Mouse (Mus musculus) adrenal gland, adult 8-10 months (tissue): ENCODE measurements around the gene Atad3a. TPM values are rescaled to one million over a fixed set of nuclear protein-coding genes. Genes with fewer than 3 reads are reported as not detected.

ENCODE experiments used
- DNase-seq: peaks from one replicate; pipeline ENCODE4 v3.0.0; 2022
- microRNA-seq, 2 experiments: library from miRNA; unstranded; fragments of <30 nt; microRNA quantifications; one replicate each; pipeline ENCODE4 v1.2.0; 2022
- total RNA-seq, 4 experiments: library from RNA; stranded (reverse); gene quantifications; 2 replicates each; pipeline ENCODE4 v1.2.4; 2022

Gene Atad3a
- total RNA-seq, 4 experiments from 2014 or later: 69.5 to 90.1 (median 77.6) TPM

GRCm38 (mm10) chr4:155692421-155692820, 68.5 kb downstream of the Atad3a start:
- DNase-seq: no peak

Small RNA genes within 50 kb of the gene (microRNA-seq; reads per million reads assigned to microRNA genes)
- 0 reads per million in 2 experiments for gene Gm27743

Other genes with a start within 250 kb of the Atad3a start
- 100 to 1,000 TPM; 155 to 289 (median 213) TPM for gene Nadk, start 198.7 kb downstream of the Atad3a start, total RNA-seq
- 10 to 100 TPM; 38.8 to 54.2 (median 44.9) TPM for gene Slc35e2, start 159.7 kb downstream of the Atad3a start, total RNA-seq
- gene Cdk11b, start 136.2 kb downstream of the Atad3a start, total RNA-seq: 10 to 100 TPM; 43.1 to 56.6 (median 47.3) TPM
- gene Gm10563, start 115.7 kb downstream of the Atad3a start, total RNA-seq: not detected
- 1 to 10 TPM; 4.8 to 8.4 (median 6.7) TPM for gene Mmp23, start 107.7 kb downstream of the Atad3a start, total RNA-seq
- gene Mib2, start 91.9 kb downstream of the Atad3a start, total RNA-seq: 10 to 100 TPM; 53.5 to 74.5 (median 61.5) TPM
- gene Fndc10, start 66.8 kb downstream of the Atad3a start, total RNA-seq: 10 to 100 TPM; 67.7 to 72.0 (median 69.9) TPM
- 100 to 1,000 TPM; 106 to 127 (median 114) TPM for gene Ssu72, start 56.3 kb downstream of the Atad3a start, total RNA-seq
- gene Tmem240, start 26.3 kb downstream of the Atad3a start, total RNA-seq: 1 to 10 TPM in 3 of 4 experiments, under 1 TPM in 1; 0.90 to 1.2 (median 1.1) TPM
- 1 to 10 TPM; 3.2 to 6.9 (median 4.7) TPM for gene Vwa1, start 13.6 kb upstream of the Atad3a start, total RNA-seq
- gene Tmem88b, start 24.8 kb upstream of the Atad3a start, total RNA-seq: 1 to 10 TPM in 1 of 4 experiments, under 1 TPM in 3; 0.17 to 1.0 (median 0.62) TPM
- not detected for gene Ankrd65, start 29.3 kb upstream of the Atad3a start, total RNA-seq
- gene Mrpl20, start 41.8 kb upstream of the Atad3a start, total RNA-seq: 100 to 1,000 TPM; 102 to 144 (median 126) TPM
- gene Ccnl2, start 51.4 kb upstream of the Atad3a start, total RNA-seq: 100 to 1,000 TPM in 3 of 4 experiments, 10 to 100 TPM in 1; 88.5 to 164 (median 122) TPM
- gene Aurkaip1, start 70.2 kb upstream of the Atad3a start, total RNA-seq: 100 to 1,000 TPM; 134 to 175 (median 158) TPM
- 10 to 100 TPM; 45.1 to 93.9 (median 66.8) TPM for gene Mxra8, start 78.6 kb upstream of the Atad3a start, total RNA-seq
- gene Dvl1, start 86.3 kb upstream of the Atad3a start, total RNA-seq: 100 to 1,000 TPM in 1 of 4 experiments, 10 to 100 TPM in 3; 69.6 to 110 (median 73.1) TPM
- 1 to 10 TPM in 1 of 4 experiments, under 1 TPM in 3; 0.46 to 1.2 (median 0.62) TPM for gene Tas1r3, start 102.3 kb upstream of the Atad3a start, total RNA-seq
- gene Cptp, start 108.3 kb upstream of the Atad3a start, total RNA-seq: 10 to 100 TPM; 16.4 to 29.0 (median 17.9) TPM
- 10 to 100 TPM; 32.3 to 34.6 (median 33.3) TPM for gene Ints11, start 108.5 kb upstream of the Atad3a start, total RNA-seq
- gene Pusl1, start 130.7 kb upstream of the Atad3a start, total RNA-seq: 10 to 100 TPM; 23.2 to 51.5 (median 41.4) TPM
- gene Acap3, start 130.7 kb upstream of the Atad3a start, total RNA-seq: 10 to 100 TPM; 18.2 to 49.2 (median 30.9) TPM
- gene Ube2j2, start 182.7 kb upstream of the Atad3a start, total RNA-seq: 10 to 100 TPM; 64.3 to 87.8 (median 77.0) TPM
- gene C1qtnf12, start 201.2 kb upstream of the Atad3a start, total RNA-seq: 10 to 100 TPM; 34.7 to 88.1 (median 58.1) TPM
- 1 to 10 TPM; 7.8 to 9.5 (median 8.9) TPM for gene B3galt6, start 231.6 kb upstream of the Atad3a start, total RNA-seq
- 100 to 1,000 TPM; 290 to 326 (median 308) TPM for gene Sdf4, start 231.8 kb upstream of the Atad3a start, total RNA-seq